Mouse (Mus musculus) lung, adult 2 months (tissue): Measurements from ENCODE around the gene Ankrd55.

Experiments used
- CTCF ChIP-seq: fragments of 200-500 bp; IDR thresholded peaks from 2 replicates; pipeline ENCODE4 v1.5.1; 2011; ENCODE audit warnings: mild to moderate bottlenecking, low read length, control low read depth; ENCODE audit not compliant: insufficient read depth
- POLR2A ChIP-seq: fragments of 200-500 bp; IDR thresholded peaks from 2 replicates; pipeline ENCODE4 v1.6.1; 2011; ENCODE audit warnings: low read depth, mild to moderate bottlenecking, control low read depth, low read length, borderline replicate concordance; ENCODE audit errors: extremely low read depth

- TF ChIP-seq CTCF (no peak), POLR2A (no peak)
These were observed 138.2 kb downstream of the Ankrd55 start for GRCm38 (mm10) chr13:112426265-112427135.
